Mouse (Mus musculus): Measurements from ENCODE around the gene Hs3st1.

DNA sequence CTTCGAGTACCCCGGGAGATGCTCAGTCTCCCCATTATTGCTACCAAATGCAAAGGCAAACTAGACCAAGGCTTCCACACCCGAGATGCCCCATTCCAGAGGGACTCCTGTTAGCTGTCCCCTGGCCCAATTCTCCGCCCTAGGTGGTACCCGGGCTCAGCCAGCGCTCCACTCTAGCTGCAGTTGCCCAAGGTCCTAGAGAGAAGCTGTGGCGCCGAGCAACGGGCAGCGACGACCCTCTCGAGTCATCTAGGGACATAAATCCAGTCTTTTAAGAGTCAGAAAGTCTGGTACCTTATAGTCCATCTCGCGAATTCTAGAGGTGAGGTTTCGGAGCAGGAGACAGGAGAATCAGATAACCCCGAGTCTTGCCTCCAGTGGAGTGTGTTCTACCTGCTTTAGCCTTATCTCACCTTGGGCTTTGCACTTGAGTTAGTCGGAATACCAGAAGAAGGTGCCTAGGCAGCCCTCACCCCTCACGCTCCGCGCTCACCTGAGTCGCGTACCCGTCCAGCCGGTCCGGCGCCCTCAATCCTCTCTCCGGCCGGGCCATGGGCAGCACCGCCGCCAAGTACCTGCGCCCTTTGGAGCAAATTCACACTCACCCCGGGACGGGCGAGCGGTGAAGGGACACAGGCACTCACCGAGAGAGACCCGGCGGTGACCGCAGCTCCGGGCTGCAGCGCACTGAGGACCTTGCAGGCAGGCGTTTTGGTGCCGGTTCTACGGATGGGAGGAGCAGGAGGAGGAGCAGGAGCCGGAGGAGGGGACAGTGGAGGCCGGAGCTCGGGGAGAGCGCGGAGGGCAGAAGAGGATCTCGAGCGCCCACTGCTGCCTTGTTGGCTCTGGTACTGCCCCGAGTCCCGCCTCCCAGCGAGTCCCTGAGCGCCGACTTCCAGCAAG is 111.1 kb downstream of the Hs3st1 start:
- TF ChIP-seq EP300 (IDR thresholded peaks at IDR 0.05; ENCODE audit: low read depth) (no peak), CTCF (IDR thresholded peaks at IDR 0.05; ENCODE audit: low read depth) (peak; percentile 71)
